Mouse (Mus musculus): ENCODE results near the gene Lbhd1. TPM values are rescaled to one million over a fixed set of nuclear protein-coding genes. Genes with fewer than 3 reads are reported as not detected.
"Not testable (repeated sequence)": the region's sequence is repeated elsewhere in the genome, so short reads cannot be mapped to it uniquely, and the experiment has no call there.

Gene Lbhd1
- polyA plus RNA-seq, 1 experiment from 2014 or later, result 27.5 TPM

DNA sequence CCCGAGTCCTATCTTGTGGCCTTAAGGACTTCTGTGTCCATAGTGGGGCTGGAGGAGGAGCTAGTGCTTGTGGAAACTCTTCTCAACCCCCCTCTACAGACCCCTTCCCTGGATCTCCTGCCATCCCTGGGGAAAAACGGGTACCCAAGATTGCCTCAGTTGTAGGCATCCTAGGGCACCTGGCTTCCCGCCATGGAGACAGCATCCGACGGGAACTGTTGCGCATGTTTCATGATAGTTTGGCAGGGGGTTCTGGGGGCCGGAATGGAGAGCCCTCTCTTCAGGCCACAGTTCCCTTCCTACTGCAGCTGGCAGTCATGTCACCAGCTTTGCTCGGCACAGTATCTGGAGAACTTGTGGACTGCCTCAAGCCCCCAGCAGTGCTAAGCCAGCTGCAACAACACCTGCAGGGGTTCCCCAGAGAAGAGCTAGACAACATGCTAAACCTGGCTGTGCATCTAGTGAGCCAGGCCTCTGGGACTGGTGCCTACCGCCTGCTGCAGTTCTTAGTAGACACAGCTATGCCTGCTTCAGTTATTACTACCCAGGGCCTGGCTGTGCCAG lies 11.9 kb downstream of the Lbhd1 start:
- Histone ChIP-seq H3K27me3 (ENCODE audit: insufficient read depth, low read length) (no peaks in the 10 kb centered on the region), H3K36me3 (replicated peaks; ENCODE audit: insufficient read depth, low read length) (peaks cover 13% of the 10 kb centered on the region; the same call in 1 of the 2 replicates), H3K9ac (replicated peaks) (no peak overlapping the region), H3K4me1 (ENCODE audit: insufficient read depth) (peaks cover 34% of the 10 kb centered on the region), H3K9me3 (ENCODE audit: low read length) (no peaks in the 10 kb centered on the region), H3K27ac (ENCODE audit: low read depth) (no peak overlapping the region), H3K4me2 (ENCODE audit: low read depth, low read length) (no peak overlapping the region), H3K4me3 (ENCODE audit: low read depth, low read length) (no peak overlapping the region)
- TF ChIP-seq CTCF (IDR thresholded peaks at IDR 0.05; ENCODE audit: low read depth) (no peak), EP300 (IDR thresholded peaks at IDR 0.05; ENCODE audit: low read depth) (no peak)
- ATAC-seq (no peak), DNase-seq (no peak)
- 91% methylated on average over 9 of the region's 9 CpGs for WGBS (ENCODE audit: insufficient replicate concordance)

DNA sequence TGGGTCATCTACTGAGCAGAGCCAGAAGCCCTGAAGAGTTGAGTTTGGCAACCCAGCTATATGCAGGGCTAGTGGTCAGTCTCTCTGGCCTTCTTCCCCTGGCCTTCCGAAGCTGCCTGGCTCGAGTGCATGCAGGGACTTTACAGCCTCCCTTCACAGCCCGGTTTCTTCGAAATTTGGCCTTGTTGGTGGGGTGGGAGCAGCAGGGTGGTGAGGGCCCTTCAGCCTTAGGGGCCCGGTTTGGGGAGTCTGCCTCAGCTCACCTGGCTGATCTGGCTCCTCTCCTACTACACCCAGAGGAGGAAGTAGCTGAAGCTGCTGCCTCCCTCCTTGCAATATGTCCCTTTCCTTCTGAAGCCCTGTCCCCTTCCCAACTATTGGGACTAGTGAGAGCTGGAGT lies 12.7 kb downstream of the Lbhd1 start:
- H3K4me1 ChIP-seq (ENCODE audit: insufficient read depth), result peaks cover 37% of the 10 kb centered on the region
- not testable (repeated sequence) for H3K27me3 ChIP-seq (ENCODE audit: insufficient read depth, low read length); H3K4me2 ChIP-seq (ENCODE audit: low read depth, low read length)

GRCm38 (mm10) chr19:8897211-8897864 lies 13.8 kb downstream of the Lbhd1 start:
- H3K4me3 ChIP-seq (ENCODE audit: low read depth, low read length), result peak overlapping the region; percentile 98
- DNase-seq (peak; percentile 62), ATAC-seq (peak; percentile 52)
- peak overlapping the region; percentile 94 for H3K4me2 ChIP-seq (ENCODE audit: low read depth, low read length)
- not testable (repeated sequence) for H3K9me3 ChIP-seq (ENCODE audit: low read length); H3K36me3 ChIP-seq (replicated peaks; ENCODE audit: insufficient read depth, low read length); H3K27me3 ChIP-seq (ENCODE audit: insufficient read depth, low read length)
- H3K27ac ChIP-seq (ENCODE audit: low read depth), result peak overlapping the region; percentile 85
- peak overlapping the region; percentile 67 for H3K9ac ChIP-seq (replicated peaks)
- H3K4me1 ChIP-seq (ENCODE audit: insufficient read depth), result peaks cover 41% of the 10 kb centered on the region
- 32% methylated on average over 21 of the region's 21 CpGs for WGBS (ENCODE audit: insufficient replicate concordance)

More for the DNA sequence above, 12.7 kb downstream of the Lbhd1 start:
- H3K9ac ChIP-seq (replicated peaks); DNase-seq; H3K9me3 ChIP-seq (ENCODE audit: low read length); ATAC-seq; H3K4me3 ChIP-seq (ENCODE audit: low read depth, low read length); H3K27ac ChIP-seq (ENCODE audit: low read depth); H3K36me3 ChIP-seq (replicated peaks; ENCODE audit: insufficient read depth, low read length): not testable (repeated sequence)
- WGBS (ENCODE audit: insufficient replicate concordance), result 77% methylated on average over 5 of the region's 5 CpGs

DNA sequence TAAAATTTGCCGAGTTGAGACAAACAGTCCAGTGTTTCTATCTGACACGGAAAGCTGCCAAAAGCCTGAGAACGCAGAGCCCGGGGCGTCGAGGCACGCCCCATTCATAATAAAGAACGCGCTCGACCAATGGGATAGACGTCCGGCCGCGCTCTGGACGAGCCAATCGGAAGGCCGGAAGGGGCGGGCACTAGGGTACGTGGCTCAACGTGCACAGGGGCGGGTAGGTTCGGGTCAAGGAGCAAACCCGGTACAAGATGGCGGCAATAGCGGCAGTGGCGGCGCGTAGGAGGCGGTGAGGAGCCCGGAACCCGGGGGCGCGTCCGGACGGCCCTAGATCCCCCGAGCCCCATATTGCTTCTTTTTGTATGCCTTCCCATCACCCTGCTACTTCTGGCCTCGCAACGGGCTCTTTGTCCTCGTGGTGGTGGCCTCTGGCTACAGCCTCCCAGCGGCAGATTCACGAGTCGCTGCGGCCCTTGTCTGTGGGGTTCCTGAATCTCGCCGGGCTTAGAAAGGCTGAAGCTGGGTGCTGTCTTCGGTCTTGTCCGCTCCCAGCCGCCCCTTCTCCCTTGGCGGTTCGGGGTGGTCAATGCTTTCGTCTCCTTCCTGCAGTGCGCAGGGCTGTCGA lies 14.4 kb downstream of the Lbhd1 start, which contains the start of gene Ganab:
Gene Ganab, plus strand, starts transcription at position 207 of the 631 bp plus-strand sequence.
- Histone ChIP-seq H3K27me3 (ENCODE audit: insufficient read depth, low read length) (no peaks in the 10 kb centered on the region), H3K4me2 (ENCODE audit: low read depth, low read length) (peak within 1 kb of the TSS; percentile 94), H3K4me1 (ENCODE audit: insufficient read depth) (peaks cover 41% of the 10 kb centered on the region), H3K9ac (replicated peaks) (peak within 1 kb of the TSS; percentile 97), H3K9me3 (ENCODE audit: low read length) (no peaks in the 10 kb centered on the region), H3K36me3 (replicated peaks; ENCODE audit: insufficient read depth, low read length) (peaks cover 12% of the 10 kb centered on the region), H3K27ac (ENCODE audit: low read depth) (peak within 1 kb of the TSS; percentile 97), H3K4me3 (ENCODE audit: low read depth, low read length) (peak within 1 kb of the TSS; percentile 98)
- TF ChIP-seq CTCF (IDR thresholded peaks at IDR 0.05; ENCODE audit: low read depth) (peak; percentile 32), EP300 (IDR thresholded peaks at IDR 0.05; ENCODE audit: low read depth) (0 out of 2 replicates have a peak, but pooled peaks have one; percentile 37)
- DNase-seq (peak; percentile 98), ATAC-seq (peak; percentile 99)
- WGBS (ENCODE audit: insufficient replicate concordance), result under 1% methylated on average over 53 of the region's 53 CpGs

GRCm38 (mm10) chr19:8898576-8898975 lies 15.0 kb downstream of the Lbhd1 start:
- no peak for DNase-seq
- Histone ChIP-seq H3K9me3 (ENCODE audit: low read length) (no peaks in the 10 kb centered on the region), H3K27ac (ENCODE audit: low read depth) (peak overlapping the region; percentile 97), H3K9ac (replicated peaks) (peak overlapping the region; percentile 97), H3K4me3 (ENCODE audit: low read depth, low read length) (peak overlapping the region; percentile 98), H3K27me3 (ENCODE audit: insufficient read depth, low read length) (no peaks in the 10 kb centered on the region), H3K36me3 (replicated peaks; ENCODE audit: insufficient read depth, low read length) (peaks cover 17% of the 10 kb centered on the region), H3K4me2 (ENCODE audit: low read depth, low read length) (peak overlapping the region; percentile 94), H3K4me1 (ENCODE audit: insufficient read depth) (peaks cover 40% of the 10 kb centered on the region)
- no peak for TF ChIP-seq EP300 (IDR thresholded peaks at IDR 0.05; ENCODE audit: low read depth)
- no peak for TF ChIP-seq CTCF (IDR thresholded peaks at IDR 0.05; ENCODE audit: low read depth)
- WGBS (ENCODE audit: insufficient replicate concordance), result 3% methylated on average over 13 of the region's 13 CpGs
- no peak for ATAC-seq

DNA sequence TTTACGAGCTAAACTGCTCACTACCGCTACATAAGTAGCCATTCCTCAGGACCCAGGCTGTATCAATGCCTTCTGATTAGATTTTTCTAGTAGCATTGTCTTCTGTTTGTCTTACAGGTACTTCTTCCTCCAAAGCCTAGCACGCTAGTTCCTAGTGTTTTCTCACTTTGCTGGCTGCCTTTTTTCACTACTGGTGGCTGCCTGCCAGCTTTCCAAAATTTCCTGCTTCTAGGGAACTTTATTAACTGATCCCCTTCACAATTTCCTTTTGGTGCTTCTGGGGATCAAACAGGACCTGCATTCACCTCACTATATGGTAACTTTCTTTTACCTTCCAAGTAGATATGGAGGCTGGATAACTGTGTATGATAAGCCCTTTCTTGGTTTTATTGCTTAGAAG lies 15.5 kb downstream of the Lbhd1 start:
- Histone ChIP-seq H3K9ac (replicated peaks) (peak overlapping the region; percentile 97), H3K4me2 (ENCODE audit: low read depth, low read length) (peak overlapping the region; percentile 94), H3K9me3 (ENCODE audit: low read length) (no peaks in the 10 kb centered on the region), H3K27ac (ENCODE audit: low read depth) (no peak overlapping the region; the same call in 1 of the 2 replicates), H3K4me3 (ENCODE audit: low read depth, low read length) (peak overlapping the region; percentile 98), H3K4me1 (ENCODE audit: insufficient read depth) (peaks cover 35% of the 10 kb centered on the region), H3K36me3 (replicated peaks; ENCODE audit: insufficient read depth, low read length) (peaks cover 20% of the 10 kb centered on the region), H3K27me3 (ENCODE audit: insufficient read depth, low read length) (no peaks in the 10 kb centered on the region)
- ATAC-seq (no peak), DNase-seq (no peak)
- WGBS (ENCODE audit: insufficient replicate concordance), result 25% methylated on average over 3 of the region's 3 CpGs
- TF ChIP-seq CTCF (IDR thresholded peaks at IDR 0.05; ENCODE audit: low read depth) (no peak), EP300 (IDR thresholded peaks at IDR 0.05; ENCODE audit: low read depth) (no peak)

All from liver, postnatal 0 days (tissue).